Mouse (Mus musculus): Measurements from ENCODE around the gene Olfr700. TPM values are rescaled to one million over a fixed set of nuclear protein-coding genes. Genes with fewer than 3 reads are reported as not detected.
A peak's percentile ranks its signal among the peaks of the same experiment; 100 is the strongest.

The Olfr700 gene
- polyA plus RNA-seq (2015; fragmentation: Nextera tagmentation; extraction: Ambion mirVana): not detected in 2 replicates

- ATAC-seq (replicated peaks; ENCODE audit: low FRiP score, low read depth) (no peak), DNase-seq (ENCODE audit: low spot score) (no peak)
- Histone ChIP-seq H3K9ac (ENCODE audit: low read depth, low read length) (no peak within 1 kb of the TSS), H3K4me2 (ENCODE audit: low read length) (no peak within 1 kb of the TSS), H3K4me1 (replicated peaks; ENCODE audit: insufficient read depth, low read length) (no peaks in the 10 kb centered on the region), H3K27ac (no peak within 1 kb of the TSS), H3K4me3 (replicated peaks; ENCODE audit: low read depth, low read length) (no peak within 1 kb of the TSS), H3K36me3 (ENCODE audit: insufficient read depth, low read length) (no peaks in the 10 kb centered on the region), H3K27me3 (ENCODE audit: insufficient read depth, low read length) (no peaks in the 10 kb centered on the region), H3K9me3 (replicated peaks; ENCODE audit: low read length) (no peaks in the 10 kb centered on the region)
- 71% methylated on average over 1 of the region's 1 CpGs for WGBS
- TF ChIP-seq CTCF (IDR thresholded peaks at IDR 0.05; ENCODE audit: low read depth): no peak
These were observed at the start of gene Olfr700 for GRCm38 (mm10) chr7:106808734-106809133. Gene Olfr700 (minus strand): TSS chr7:106808834.

DNA sequence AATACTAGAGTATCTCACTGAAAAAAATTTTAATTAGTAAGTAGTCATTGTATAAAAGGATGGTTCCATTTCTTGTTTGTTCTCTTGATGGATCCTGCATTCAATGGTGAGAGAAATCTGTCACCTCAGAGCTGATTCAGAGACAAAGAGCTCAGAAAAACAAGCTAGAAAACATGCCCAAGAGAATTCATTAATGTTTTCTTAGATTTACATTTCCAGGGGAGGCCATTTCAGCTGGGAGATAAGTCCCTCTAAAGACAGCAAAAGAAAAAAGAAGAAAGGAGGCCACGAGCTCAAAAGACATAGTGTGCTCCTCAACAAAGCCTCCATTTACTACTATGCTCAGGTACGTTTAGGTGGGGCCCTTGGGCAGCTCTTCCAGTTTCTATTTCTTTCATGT lies 34.4 kb upstream of the Olfr700 start, which contains the start of gene Olfr703:
Gene Olfr703 (plus strand): TSS at position 301 of the 400 bp plus-strand sequence.
- Histone ChIP-seq H3K4me1 (replicated peaks; ENCODE audit: insufficient read depth, low read length) (no peaks in the 10 kb centered on the region), H3K9me3 (replicated peaks; ENCODE audit: low read length) (no peaks in the 10 kb centered on the region), H3K9ac (ENCODE audit: low read depth, low read length) (no peak within 1 kb of the TSS), H3K36me3 (ENCODE audit: insufficient read depth, low read length) (no peaks in the 10 kb centered on the region), H3K4me3 (replicated peaks; ENCODE audit: low read depth, low read length) (no peak within 1 kb of the TSS), H3K27ac (no peak within 1 kb of the TSS), H3K4me2 (ENCODE audit: low read length) (no peak within 1 kb of the TSS), H3K27me3 (ENCODE audit: insufficient read depth, low read length) (no peaks in the 10 kb centered on the region)
- ATAC-seq (replicated peaks; ENCODE audit: low FRiP score, low read depth) (no peak), DNase-seq (ENCODE audit: low spot score) (no peak)
- 56% methylated on average over 2 of the region's 2 CpGs for WGBS
- no peak for TF ChIP-seq CTCF (IDR thresholded peaks at IDR 0.05; ENCODE audit: low read depth)

GRCm38 (mm10) chr7:106833793-106834192 lies 25.2 kb upstream of the Olfr700 start, which contains the start of gene Olfr702:
Gene Olfr702 (minus strand): TSS chr7:106833893.
- no peaks in the 10 kb centered on the region for H3K9me3 ChIP-seq (replicated peaks; ENCODE audit: low read length)
- H3K36me3 ChIP-seq (ENCODE audit: insufficient read depth, low read length): no peaks in the 10 kb centered on the region
- TF ChIP-seq CTCF (IDR thresholded peaks at IDR 0.05; ENCODE audit: low read depth): no peak
- DNase-seq (ENCODE audit: low spot score) (no peak), ATAC-seq (replicated peaks; ENCODE audit: low FRiP score, low read depth) (no peak)
- no peak within 1 kb of the TSS for H3K4me2 ChIP-seq (ENCODE audit: low read length)
- H3K27ac ChIP-seq: no peak within 1 kb of the TSS
- no peak within 1 kb of the TSS for H3K9ac ChIP-seq (ENCODE audit: low read depth, low read length)
- no peaks in the 10 kb centered on the region for H3K27me3 ChIP-seq (ENCODE audit: insufficient read depth, low read length)
- H3K4me1 ChIP-seq (replicated peaks; ENCODE audit: insufficient read depth, low read length): no peaks in the 10 kb centered on the region
- no peak within 1 kb of the TSS for H3K4me3 ChIP-seq (replicated peaks; ENCODE audit: low read depth, low read length)

DNA sequence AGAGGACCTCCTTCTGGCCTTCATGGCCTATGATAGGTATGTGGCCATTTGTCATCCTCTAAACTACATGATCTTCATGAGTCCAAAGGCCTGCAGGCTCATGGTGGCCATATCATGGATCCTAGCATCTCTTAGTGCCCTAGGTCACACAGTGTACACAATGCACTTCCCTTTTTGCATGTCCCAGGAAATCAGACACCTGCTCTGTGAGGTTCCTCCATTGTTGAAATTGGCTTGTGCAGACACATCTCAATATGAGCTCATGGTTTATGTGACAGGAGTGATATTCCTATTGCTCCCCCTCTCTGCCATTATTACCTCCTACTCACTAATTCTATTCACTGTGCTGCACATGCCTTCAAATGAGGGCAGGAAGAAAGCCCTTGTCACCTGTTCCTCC lies 9.8 kb upstream of the Olfr700 start:
- no peaks in the 10 kb centered on the region for H3K4me1 ChIP-seq (replicated peaks; ENCODE audit: insufficient read depth, low read length)
- no peak overlapping the region for H3K9ac ChIP-seq (ENCODE audit: low read depth, low read length)
- ATAC-seq (replicated peaks; ENCODE audit: low FRiP score, low read depth) (no peak), DNase-seq (ENCODE audit: low spot score) (no peak)
- no peak overlapping the region for H3K27ac ChIP-seq
- no peak for TF ChIP-seq CTCF (IDR thresholded peaks at IDR 0.05; ENCODE audit: low read depth)
- no peak overlapping the region for H3K4me2 ChIP-seq (ENCODE audit: low read length)
- no peaks in the 10 kb centered on the region for H3K36me3 ChIP-seq (ENCODE audit: insufficient read depth, low read length)
- no peaks in the 10 kb centered on the region for H3K9me3 ChIP-seq (replicated peaks; ENCODE audit: low read length)
- no peak overlapping the region for H3K4me3 ChIP-seq (replicated peaks; ENCODE audit: low read depth, low read length)
- no peaks in the 10 kb centered on the region for H3K27me3 ChIP-seq (ENCODE audit: insufficient read depth, low read length)

GRCm38 (mm10) chr7:106815775-106816174 lies 7.1 kb upstream of the Olfr700 start:
- Histone ChIP-seq H3K4me1 (replicated peaks; ENCODE audit: insufficient read depth, low read length) (no peaks in the 10 kb centered on the region), H3K4me3 (replicated peaks; ENCODE audit: low read depth, low read length) (no peak overlapping the region), H3K9ac (ENCODE audit: low read depth, low read length) (no peak overlapping the region), H3K27me3 (ENCODE audit: insufficient read depth, low read length) (no peaks in the 10 kb centered on the region), H3K36me3 (ENCODE audit: insufficient read depth, low read length) (no peaks in the 10 kb centered on the region), H3K27ac (no peak overlapping the region), H3K9me3 (replicated peaks; ENCODE audit: low read length) (no peaks in the 10 kb centered on the region), H3K4me2 (ENCODE audit: low read length) (no peak overlapping the region)
- peak; percentile 46 for DNase-seq (ENCODE audit: low spot score)
- no peak for ATAC-seq (replicated peaks; ENCODE audit: low FRiP score, low read depth)
- WGBS: 41% methylated on average over 2 of the region's 2 CpGs
- peak; percentile 53 for TF ChIP-seq CTCF (IDR thresholded peaks at IDR 0.05; ENCODE audit: low read depth)

GRCm38 (mm10) chr7:106813829-106814228 lies 5.2 kb upstream of the Olfr700 start, which contains the start of gene Olfr701:
Gene Olfr701 (plus strand): TSS chr7:106814129.
- ATAC-seq (replicated peaks; ENCODE audit: low FRiP score, low read depth): no peak
- Histone ChIP-seq H3K9me3 (replicated peaks; ENCODE audit: low read length) (no peaks in the 10 kb centered on the region), H3K27me3 (ENCODE audit: insufficient read depth, low read length) (no peaks in the 10 kb centered on the region), H3K9ac (ENCODE audit: low read depth, low read length) (no peak within 1 kb of the TSS), H3K4me1 (replicated peaks; ENCODE audit: insufficient read depth, low read length) (no peaks in the 10 kb centered on the region), H3K36me3 (ENCODE audit: insufficient read depth, low read length) (no peaks in the 10 kb centered on the region), H3K4me2 (ENCODE audit: low read length) (no peak within 1 kb of the TSS), H3K4me3 (replicated peaks; ENCODE audit: low read depth, low read length) (no peak within 1 kb of the TSS), H3K27ac (no peak within 1 kb of the TSS)
- TF ChIP-seq CTCF (IDR thresholded peaks at IDR 0.05; ENCODE audit: low read depth): no peak
- WGBS: 65% methylated on average over 2 of the region's 2 CpGs
- no peak for DNase-seq (ENCODE audit: low spot score)

DNA sequence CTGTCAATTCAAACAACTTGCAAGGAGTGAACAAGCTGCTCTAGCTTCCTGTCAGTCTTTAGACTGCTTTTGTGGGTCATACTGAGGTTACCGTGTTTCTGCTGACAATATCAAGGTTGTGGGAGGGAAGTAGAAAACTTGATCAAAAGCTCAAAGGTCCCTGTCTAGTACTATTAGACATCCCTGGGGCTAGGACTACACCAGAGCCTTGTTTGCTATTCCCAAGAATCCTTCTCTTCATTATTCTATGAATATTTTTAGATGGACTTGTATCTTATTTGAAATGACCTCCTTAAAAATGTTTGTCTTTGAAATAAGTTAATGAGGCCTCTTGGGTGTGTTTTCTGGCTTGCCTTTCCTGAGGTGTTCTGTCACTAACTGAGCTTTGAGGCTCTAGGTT lies 15.5 kb downstream of the Olfr700 start, which contains the start of gene Olfr699:
Gene Olfr699 (minus strand): TSS at position 101 of the 400 bp plus-strand sequence.
- DNase-seq (ENCODE audit: low spot score) (no peak), ATAC-seq (replicated peaks; ENCODE audit: low FRiP score, low read depth) (no peak)
- WGBS: 72% methylated on average over 1 of the region's 1 CpGs
- H3K4me2 ChIP-seq (ENCODE audit: low read length): no peak within 1 kb of the TSS
- H3K4me3 ChIP-seq (replicated peaks; ENCODE audit: low read depth, low read length): no peak within 1 kb of the TSS
- no peaks in the 10 kb centered on the region for H3K36me3 ChIP-seq (ENCODE audit: insufficient read depth, low read length)
- H3K9me3 ChIP-seq (replicated peaks; ENCODE audit: low read length): no peaks in the 10 kb centered on the region
- no peak within 1 kb of the TSS for H3K27ac ChIP-seq
- no peaks in the 10 kb centered on the region for H3K27me3 ChIP-seq (ENCODE audit: insufficient read depth, low read length)
- no peaks in the 10 kb centered on the region for H3K4me1 ChIP-seq (replicated peaks; ENCODE audit: insufficient read depth, low read length)
- H3K9ac ChIP-seq (ENCODE audit: low read depth, low read length): no peak within 1 kb of the TSS
- TF ChIP-seq CTCF (IDR thresholded peaks at IDR 0.05; ENCODE audit: low read depth): no peak
